Mouse (Mus musculus) megakaryocyte, adult 5-6 weeks (primary cell): ENCODE measurements around the gene Kcne1l. TPM values are rescaled to one million over a fixed set of nuclear protein-coding genes. Genes with fewer than 3 reads are reported as not detected.

Experiments
- ATAC-seq: 2 replicates; pipeline ENCODE4 v1.8.0; 2016; ENCODE audit warnings: mild to moderate bottlenecking, inconsistent platforms; ENCODE audit not compliant: poor library complexity, severe bottlenecking
- total RNA-seq, 2 experiments: library from RNA; stranded (forward) in 1 of 2; stranded (reverse) in 1 of 2; fragments of 153-499, 151-499 nt in 1 of 2; fragments of 221-1000, 200-1000 nt in 1 of 2; gene quantifications; 2 replicates each; pipeline versions ENCODE4 v1.2.3 to v1.2.4; 2015 to 2017

Gene Kcne1l
- total RNA-seq (2015) (not detected in 2 replicates), total RNA-seq (2017) (not detected in 2 replicates)

- ATAC-seq, result no peak
These were observed at the start of gene Kcne1l for GRCm38 (mm10) chrX:142305869-142306581. TSS of gene Kcne1l (minus strand) at chrX:142306294.

DNA sequence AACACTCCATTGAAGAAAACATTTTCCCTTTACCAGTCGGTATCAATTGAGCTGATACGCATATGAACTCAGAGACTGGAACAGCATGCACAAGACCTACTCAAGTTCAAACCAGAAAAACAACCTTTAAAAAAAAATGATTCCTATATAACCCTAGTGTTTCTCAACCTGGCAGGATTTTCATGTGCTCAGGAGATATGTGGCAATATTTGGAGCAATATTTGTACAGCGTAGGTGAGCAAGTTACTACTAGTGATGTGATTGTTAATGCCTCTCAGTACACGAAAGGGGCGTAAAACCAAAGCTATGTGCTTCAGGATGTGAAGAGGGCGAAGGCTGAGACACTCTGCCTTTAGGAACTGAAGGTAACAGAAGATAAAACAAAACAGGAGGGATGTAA, 30.1 kb upstream of the Kcne1l start:
- ATAC-seq, result no peak

- no peak for ATAC-seq
These were observed 29.4 kb upstream of the Kcne1l start for GRCm38 (mm10) chrX:142335502-142335901.

DNA sequence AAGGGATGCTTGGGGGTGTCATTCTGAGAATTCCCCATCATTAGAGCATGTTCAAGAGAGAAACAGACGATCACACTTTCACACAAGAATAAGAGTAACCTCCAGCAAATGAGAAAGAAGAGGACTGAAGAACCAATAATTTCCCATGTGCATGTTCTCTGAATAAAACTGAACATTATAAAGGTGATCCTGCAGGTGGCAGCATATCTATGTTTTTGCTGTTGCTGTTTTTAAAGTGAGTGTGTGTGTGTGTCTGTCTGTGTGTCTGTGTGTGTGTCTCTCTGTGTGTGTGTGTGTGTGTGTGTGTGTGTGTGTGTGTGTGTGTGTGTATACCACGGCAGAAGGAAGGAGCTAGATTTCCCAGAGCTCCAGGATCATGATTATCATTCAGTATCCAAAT, 19.7 kb upstream of the Kcne1l start:
- ATAC-seq, result no peak

- ATAC-seq, result no peak
These were observed 10.0 kb upstream of the Kcne1l start for GRCm38 (mm10) chrX:142316106-142316505.

DNA sequence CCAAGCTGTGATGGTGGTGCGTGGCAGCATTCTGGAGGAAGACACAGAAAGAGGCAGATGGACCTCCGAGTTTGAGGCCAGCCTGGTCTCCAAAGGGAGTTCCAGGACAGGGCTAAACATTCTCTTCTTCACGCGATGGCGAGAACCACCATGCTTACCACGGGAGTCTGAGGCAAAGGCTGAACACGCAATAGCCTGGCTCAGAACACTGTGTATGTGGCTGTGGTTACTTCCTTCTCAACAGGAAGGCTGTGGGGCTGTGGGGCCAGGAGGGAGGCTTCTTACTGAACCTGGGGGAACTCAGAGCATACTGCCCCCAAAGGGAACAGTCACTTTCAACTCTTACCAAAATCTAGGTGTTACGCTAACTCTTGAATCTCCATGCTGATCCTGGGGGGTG, 9.2 kb upstream of the Kcne1l start:
- ATAC-seq, result peak; percentile 57

DNA sequence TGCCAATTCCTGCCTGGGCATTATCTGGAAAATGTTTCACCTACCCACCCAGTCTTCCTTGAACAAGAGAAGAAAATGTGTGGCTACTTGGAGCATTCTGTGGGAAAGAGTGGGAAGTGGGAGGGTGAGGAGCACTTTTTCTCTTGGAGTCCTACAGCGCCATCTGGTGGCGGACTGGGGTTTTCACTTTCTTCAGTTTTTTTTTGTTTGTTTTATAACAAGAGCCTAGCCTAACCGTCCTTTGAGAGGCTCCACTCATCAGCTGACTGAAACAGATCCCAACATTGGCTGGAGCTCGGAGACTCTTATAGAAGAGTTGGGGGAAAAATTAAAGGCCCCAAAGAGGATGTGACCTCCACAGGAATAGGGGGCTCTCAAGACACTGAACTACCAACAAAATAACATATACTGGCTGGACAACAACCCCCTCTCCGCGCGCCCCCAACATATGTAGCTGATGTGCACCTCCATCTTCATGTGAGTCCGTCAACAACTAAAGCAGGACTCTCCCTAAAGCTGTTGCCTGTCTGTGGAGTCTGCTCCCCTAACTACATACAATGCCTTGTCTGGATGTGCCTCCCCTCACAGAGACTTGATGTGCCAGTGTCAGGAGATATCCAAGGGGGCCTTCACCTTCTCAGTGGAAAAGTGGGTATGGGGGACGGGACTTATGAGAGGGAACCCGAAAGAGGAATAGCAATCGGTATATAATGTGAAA, 8.4 kb upstream of the Kcne1l start:
- no peak for ATAC-seq

DNA sequence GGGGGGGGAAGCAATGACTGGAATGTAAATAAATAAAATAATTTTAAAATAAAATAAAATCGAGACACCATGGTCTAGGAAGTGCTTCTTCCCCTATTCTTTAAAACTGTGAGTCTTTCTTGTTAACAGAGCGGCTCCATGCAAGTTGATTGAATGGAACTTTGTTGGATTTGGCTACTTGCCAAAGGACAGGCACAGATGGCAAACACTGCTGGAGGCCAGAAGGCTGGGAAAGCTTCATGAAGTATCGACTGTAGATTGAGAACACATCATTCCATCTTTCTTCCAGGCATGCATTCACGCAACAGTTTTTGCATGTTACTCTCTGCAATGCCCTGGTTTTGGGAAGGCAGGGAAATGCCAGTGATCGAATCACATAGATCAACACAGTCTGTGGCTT, 4.3 kb upstream of the Kcne1l start:
- ATAC-seq, result no peak

- no peak for ATAC-seq
These were observed 855 bp downstream of the Kcne1l start for GRCm38 (mm10) chrX:142305010-142305868.

GRCm38 (mm10) chrX:142304592-142304991, 1.5 kb downstream of the Kcne1l start:
- no peak for ATAC-seq

DNA sequence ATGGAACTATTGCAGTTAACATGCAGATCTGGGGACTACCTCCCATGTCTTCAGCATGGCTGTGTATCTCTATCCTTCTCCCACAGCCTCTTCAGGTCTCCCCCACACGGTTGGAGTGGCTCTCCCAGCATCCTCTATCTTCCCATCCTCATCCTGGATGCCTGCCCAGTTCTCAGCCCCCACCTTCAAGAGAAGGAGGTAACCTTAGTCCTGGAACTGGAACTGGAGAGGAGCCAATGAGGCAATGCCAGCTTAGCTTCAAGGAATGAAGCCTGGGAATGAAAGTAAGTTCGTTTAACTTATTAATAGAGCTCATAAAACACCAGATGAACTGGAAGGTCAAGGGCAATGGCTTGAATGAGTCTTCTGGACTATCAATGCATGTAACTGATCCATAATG, 2.6 kb downstream of the Kcne1l start:
- ATAC-seq, result no peak

GRCm38 (mm10) chrX:142285905-142286304, 20.2 kb downstream of the Kcne1l start:
- no peak for ATAC-seq

GRCm38 (mm10) chrX:142276573-142276972, 29.5 kb downstream of the Kcne1l start:
- no peak for ATAC-seq

- no peak for ATAC-seq
These were observed 30.1 kb downstream of the Kcne1l start for GRCm38 (mm10) chrX:142276031-142276430.

Other genes starting within 250 kb of the Kcne1l start
- gene Gucy2f, start 109.4 kb downstream of the Kcne1l start, total RNA-seq (2015), result 0.05 TPM in 1 of 2 replicates, not detected in the other
- gene Gucy2f, start 109.4 kb downstream of the Kcne1l start, total RNA-seq (2017), result not detected in 2 replicates
- gene Nxt2, start 79.5 kb downstream of the Kcne1l start, total RNA-seq (2015), result 25.8 and 29.4 TPM in 2 replicates
- gene Nxt2, start 79.5 kb downstream of the Kcne1l start, total RNA-seq (2017), result 28.8 and 34.7 TPM in 2 replicates
- gene Acsl4, start 84.2 kb upstream of the Kcne1l start, total RNA-seq (2015), result 31.9 and 32.0 TPM in 2 replicates
- gene Acsl4, start 84.2 kb upstream of the Kcne1l start, total RNA-seq (2017), result 29.6 and 33.1 TPM in 2 replicates